Mouse (Mus musculus) kidney, postnatal 10 days (tissue): Measurements from ENCODE around the gene Megf8.

Source experiments
- DNase-seq: peaks from one replicate; pipeline ENCODE4 v3.0.0; 2021; ENCODE audit warnings: mixed read lengths

The Megf8 gene

DNA sequence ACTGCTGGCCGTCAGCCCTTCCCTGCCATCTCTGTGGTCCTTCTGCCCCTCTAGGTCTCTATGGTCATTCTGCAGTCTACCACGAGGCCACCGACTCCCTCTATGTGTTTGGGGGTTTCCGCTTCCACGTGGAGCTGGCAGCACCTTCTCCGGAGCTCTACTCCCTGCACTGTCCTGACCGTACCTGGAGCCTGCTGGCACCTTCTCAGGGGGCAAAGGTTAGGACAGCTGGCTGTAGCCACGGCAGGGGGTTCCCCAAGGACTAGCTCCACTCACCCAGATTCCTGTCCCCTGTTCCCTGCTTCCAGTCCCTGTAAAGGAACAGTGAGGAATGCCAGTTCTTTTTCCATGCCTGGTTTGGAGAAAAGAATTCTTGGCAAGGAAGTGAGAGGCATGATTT lies 31.9 kb downstream of the Megf8 start:
- DNase-seq: no peak

DNA sequence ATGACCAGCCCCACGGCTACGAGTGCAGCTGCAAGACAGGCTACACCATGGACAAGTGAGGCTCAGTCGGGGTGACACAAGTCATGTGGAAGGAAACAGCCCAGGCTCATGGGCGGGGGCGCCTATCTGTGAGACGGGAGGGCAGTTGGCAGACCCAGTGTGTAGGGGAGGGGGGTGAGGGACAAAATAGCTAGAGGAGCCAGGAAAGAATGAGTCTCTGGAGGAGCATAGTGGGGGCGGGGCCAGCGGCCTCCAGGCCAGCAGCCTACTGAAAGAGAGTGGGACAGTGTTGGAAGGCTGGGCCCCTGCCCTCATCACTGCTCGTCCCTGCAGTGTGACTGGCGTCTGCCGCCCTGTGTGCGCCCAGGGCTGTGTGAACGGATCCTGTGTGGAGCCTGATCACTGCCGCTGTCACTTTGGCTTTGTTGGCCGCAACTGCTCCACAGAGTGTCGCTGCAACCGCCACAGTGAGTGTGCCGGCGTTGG lies 41.8 kb downstream of the Megf8 start:
- peak; percentile 50 for DNase-seq

DNA sequence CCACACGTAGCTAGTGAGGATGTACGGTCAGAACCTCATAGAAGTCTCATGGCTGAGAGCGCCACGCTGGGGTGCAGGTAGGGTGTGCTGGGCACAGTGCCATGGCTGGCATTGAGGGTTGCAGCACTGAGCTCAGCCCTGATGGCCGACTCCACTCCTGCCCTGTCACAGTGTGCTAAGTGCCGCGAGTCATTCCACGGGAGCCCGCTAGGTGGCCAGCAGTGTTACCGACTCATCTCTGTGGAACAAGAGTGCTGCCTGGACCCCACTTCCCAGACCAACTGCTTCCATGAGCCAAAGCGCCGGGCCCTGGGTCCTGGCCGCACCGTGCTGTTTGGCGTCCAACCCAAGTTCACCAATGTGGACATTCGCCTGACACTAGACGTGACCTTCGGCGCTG lies 46.2 kb downstream of the Megf8 start:
- DNase-seq: no peak

- DNase-seq: no peak
Measured at GRCm38 (mm10) chr7:25363632-25364031, 46.7 kb downstream of the Megf8 start.

- DNase-seq: no peak
Measured at GRCm38 (mm10) chr7:25365937-25366625, 49.1 kb downstream of the Megf8 start.

- DNase-seq: peak; percentile 67
Measured at GRCm38 (mm10) chr7:25367632-25368293, 50.8 kb downstream of the Megf8 start.

DNA sequence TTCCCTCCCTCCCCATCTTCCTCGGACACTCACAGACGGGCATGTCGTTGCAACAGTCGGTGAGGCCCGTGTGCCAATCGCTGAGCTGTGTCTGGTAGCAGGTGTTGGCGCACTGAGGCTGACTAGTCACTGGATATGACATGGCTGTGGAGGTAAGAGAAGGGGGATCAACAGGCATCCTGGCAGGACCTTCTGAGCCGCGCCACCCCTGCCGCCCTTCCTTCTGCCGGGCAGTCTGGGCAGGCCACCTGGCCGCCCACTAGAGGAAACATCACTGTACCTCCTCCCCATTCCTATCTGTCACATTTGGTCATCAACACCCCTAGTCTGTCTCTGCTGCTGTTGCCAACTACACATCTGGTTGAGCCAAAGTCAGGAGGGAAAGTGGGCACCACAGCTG lies 51.4 kb downstream of the Megf8 start:
- DNase-seq: no peak

GRCm38 (mm10) chr7:25369058-25369749 lies 52.2 kb downstream of the Megf8 start, which contains the start of gene Cnfn:
Gene Cnfn (minus strand): TSS chr7:25369724.
- no peak for DNase-seq

GRCm38 (mm10) chr7:25372441-25372840 lies 55.5 kb downstream of the Megf8 start:
- DNase-seq: no peak

GRCm38 (mm10) chr7:25376556-25376955 lies 59.6 kb downstream of the Megf8 start:
- DNase-seq: peak; percentile 89

GRCm38 (mm10) chr7:25377100-25377700 lies 60.2 kb downstream of the Megf8 start:
- no peak for DNase-seq

GRCm38 (mm10) chr7:25378181-25379100 lies 61.5 kb downstream of the Megf8 start:
- DNase-seq: no peak

DNA sequence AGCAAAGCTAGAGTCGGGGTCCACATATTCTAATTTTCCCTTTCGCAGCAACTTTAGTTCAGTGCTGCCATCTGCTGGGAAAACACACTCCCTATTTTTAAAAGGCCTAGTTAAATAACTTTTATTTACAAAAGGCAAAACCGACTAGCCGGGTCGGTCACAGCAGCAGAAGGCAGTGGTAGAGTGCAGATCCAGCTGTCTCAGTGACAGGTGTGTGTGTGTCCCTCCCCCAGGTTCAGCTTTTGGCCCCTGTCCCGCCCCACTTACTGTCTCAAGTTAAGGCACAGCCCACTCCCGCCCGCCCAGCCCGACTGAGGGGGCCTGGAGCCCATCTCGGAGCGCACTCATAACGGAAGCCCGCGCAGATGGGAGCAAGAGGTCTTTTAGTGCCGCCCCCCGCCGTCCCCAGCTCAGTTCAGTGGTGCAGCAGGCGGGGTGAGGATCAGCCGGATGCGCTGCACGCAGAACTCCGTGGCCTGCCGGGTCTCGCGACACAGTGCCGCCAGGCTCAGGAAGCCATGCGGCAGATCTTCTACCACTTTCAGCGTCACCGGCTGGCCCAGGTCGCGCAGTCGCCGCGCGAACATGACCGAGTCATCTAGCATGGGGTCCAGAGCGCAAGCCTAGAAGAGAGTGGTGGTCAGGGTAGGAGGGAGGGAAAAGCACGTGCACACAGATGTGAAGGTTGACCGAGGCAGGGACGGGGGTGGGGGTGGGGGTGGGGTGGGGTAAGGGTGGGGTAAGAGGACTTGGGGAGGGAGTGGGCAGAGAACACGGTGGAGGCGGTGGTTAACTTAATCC lies 62.8 kb downstream of the Megf8 start:
- peak; percentile 87 for DNase-seq

DNA sequence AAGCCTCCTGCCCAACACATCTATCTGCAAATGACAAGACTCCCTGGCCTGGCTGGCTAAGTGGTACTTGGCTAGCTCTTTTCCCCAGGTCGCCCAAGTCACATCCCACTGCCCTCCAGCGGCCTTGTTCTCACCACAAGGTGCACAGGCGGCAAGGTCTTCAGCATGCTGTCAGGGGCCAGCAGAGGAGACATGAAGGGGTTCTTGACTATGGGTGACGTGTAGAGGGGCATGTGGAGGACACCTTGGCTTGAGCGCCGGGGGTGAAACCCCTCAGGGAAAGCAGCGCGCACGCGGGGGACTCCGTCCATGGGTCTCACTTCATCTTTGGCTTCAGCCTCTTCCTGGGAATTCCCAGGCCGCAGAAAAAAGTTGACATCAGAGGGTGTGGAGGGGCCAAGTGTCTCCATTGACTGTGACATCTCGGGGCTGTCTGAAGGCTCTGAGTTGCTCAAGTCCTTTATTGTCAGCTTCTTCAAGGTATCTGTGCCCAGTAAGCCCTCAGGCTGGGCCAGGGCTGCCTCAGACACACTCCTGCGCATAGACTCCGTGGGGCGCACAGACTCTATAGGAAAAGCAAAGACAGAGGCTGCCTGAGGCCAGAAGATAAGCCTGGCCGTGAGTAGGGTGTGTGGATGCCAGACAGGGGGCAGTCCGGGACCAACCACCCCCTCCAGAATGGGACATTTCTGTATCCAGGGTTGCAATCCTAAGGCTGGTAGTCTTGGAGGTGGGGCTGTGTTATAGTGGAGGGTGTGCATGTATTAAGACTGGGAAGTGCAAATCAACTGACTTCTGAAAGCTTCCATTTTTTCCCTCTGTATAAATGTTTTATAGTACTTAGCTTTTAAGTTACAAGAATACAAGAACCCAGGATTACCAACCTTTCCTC lies 63.7 kb downstream of the Megf8 start:
- peak; percentile 26 for DNase-seq

- DNase-seq: peak; percentile 14
Measured at GRCm38 (mm10) chr7:25381284-25381680, 64.3 kb downstream of the Megf8 start.

- no peak for DNase-seq
Measured at GRCm38 (mm10) chr7:25382541-25382940, 65.6 kb downstream of the Megf8 start.

DNA sequence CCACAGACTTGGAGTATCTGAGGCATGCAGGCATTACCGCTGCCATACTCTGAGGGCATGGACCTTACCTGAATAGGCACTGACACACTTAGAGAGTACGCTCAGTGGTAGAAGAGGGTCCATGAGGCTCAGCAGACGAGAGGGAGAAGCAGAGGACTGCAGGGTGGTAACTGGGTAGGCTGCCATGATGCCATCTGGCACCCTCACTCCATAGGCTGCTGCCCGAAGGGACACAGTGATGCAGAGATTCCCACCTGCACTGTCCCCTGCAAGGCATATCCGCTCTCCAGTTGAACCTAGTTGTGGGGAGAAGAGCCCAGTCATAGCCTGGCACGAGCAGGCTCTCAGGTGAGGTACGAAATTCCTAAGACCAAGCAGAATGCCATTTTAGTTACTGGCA lies 66.4 kb downstream of the Megf8 start:
- peak; percentile 4 for DNase-seq

DNA sequence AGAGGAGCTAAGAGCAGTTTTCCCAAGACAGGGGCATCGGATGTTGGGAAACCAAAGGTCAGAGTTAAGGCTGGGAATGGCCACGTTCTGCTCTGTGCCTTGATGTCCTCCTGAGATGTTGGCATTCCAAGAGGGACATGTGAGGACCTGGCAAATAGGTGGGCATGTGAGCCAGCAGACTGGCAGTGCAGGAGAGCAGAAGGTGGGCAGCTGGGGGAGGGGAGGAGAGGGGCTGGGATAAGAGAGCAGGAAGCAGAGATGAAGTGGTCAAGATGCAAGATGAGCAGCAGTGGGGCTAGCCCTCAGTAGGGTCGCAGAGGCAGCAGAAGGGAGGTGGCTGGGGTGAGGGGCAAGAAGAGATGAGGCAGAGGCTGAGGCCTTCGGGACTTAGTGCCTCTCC lies 66.9 kb downstream of the Megf8 start:
- no peak for DNase-seq

- DNase-seq: no peak
Measured at GRCm38 (mm10) chr7:25384318-25384717, 67.4 kb downstream of the Megf8 start.

GRCm38 (mm10) chr7:25384818-25385217 lies 67.9 kb downstream of the Megf8 start:
- DNase-seq: peak; percentile 6
